Mouse (Mus musculus) heart, postnatal 0 days (tissue): ENCODE results near the gene Pask.

ENCODE experiments used
- CTCF ChIP-seq: IDR thresholded peaks from 2 replicates; pipeline ENCODE4 v1.5.1; 2016; ENCODE audit warnings: antibody characterized with exemption, control low read depth, low read depth
- EP300 ChIP-seq: IDR thresholded peaks from 2 replicates; pipeline ENCODE4 v1.6.1; 2016; ENCODE audit warnings: antibody characterized with exemption, low read depth

- TF ChIP-seq CTCF (no peak), EP300 (no peak)
Observed at GRCm38 (mm10) chr1:93373665-93374064, 30.4 kb upstream of the Pask start, which contains the start of gene Ano7.
